Mouse (Mus musculus) urinary bladder, adult 18-20 months (tissue): ENCODE results near the gene Gm9376.

Experiments
- DNase-seq, 2 experiments: peaks; one replicate each; pipeline ENCODE4 v3.0.0; 2022; ENCODE audit warnings: low spot score in 2 of 2, mixed read lengths in 2 of 2

Gene Gm9376

GRCm38 (mm10) chr14:118266660-118267059 is at the start of gene Gm9376:
Gene Gm9376, plus strand, starts transcription at chr14:118266960.
- DNase-seq, result no peak

DNA sequence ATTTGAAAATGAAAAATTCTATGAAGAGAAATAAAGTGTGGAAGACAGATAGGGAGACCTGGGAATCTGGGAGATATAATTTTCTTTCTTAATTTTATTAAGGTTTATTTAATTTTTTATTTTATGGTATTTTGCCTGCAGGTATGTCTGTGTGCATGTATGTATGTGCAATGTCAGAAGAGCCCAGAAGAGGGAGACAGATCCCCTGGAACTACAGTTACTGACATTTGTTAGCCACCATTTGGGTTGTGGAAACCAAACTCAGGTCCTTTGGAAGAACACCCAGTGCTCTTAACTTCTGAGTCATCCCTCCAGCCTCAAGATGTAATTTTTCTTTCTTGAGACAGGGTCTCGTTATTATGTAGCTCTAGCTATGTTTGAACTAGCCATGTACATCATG is 45.9 kb upstream of the Gm9376 start:
- DNase-seq, result no peak

DNA sequence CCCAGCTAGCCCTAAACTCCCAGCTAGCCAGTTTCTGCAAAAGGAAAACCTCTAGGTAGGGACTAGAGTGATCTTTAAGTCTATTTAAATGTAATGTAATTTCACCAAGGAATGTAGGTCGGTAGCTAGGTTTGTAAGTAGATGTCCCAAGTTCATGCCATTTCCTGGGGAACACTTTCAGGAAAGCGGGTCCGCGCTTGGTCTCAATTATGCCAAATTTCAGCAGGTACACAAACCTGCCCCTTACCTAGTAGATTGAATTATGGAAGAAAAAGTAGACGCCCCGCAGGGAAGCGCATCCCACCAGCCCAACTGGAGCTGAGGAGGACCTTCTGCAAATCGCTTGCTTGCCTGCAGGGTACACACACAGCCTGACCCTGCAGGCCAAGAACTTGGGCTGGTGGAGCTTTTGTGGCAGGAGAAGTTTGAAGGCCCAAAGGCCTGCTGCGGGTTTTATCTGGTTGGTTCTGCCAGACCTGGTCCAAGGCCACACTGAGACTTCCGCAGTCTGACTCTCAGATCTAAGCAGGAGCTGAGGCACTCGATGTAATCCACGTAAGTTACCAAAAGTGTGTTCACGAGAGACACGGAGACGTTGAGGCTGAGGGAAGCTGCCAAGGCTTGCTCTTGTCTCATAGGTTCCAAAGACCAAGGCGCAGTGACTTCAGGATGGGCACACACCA is 41.6 kb upstream of the Gm9376 start:
- DNase-seq, result no peak

DNA sequence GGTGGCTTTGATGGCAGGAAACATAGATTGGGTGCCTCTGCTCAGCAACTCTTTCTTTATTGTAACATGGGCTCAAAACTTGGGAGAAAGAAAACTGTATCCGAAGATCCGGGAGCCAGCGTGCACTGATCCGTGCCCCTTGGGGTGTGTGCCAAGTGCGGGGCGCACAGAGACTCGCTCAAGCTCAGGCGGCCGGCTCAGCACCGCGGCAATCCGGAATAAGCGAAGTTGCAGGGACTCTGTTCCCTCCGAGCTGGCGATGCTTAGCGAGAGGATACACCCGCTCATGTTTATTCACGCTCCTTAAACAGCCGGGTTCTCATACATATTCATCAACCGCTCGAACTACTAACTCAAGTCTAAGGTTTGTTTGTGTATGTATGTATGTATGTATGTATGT is 40.8 kb upstream of the Gm9376 start:
- no peak for DNase-seq

- DNase-seq, result no peak
Observed at GRCm38 (mm10) chr14:118226471-118227155, 40.1 kb upstream of the Gm9376 start.

DNA sequence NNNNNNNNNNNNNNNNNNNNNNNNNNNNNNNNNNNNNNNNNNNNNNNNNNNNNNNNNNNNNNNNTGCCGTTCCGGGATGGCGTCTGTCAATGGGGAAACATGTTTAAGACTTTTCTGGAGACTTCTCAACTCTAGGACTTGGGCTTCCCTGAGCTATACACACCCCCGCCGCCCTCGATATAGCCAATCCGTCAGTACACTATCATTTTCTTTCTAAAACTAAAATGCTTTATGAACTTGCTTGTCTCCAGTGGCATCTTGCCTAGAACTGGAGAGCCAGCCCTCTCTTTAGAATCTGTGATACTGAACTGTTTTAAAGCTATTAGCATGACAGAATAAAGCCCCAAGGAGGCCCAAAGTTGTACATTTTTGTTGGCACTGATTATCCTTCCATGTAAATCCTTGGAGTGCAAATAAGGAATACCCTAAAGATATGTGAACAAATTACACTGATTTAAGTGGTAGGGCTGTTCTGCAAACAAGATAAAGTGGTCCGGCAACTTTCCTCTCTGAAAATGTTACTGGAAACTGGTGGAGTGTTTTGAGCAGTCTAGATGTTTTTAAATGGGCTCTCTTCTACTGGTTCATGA is 34.3 kb upstream of the Gm9376 start:
- DNase-seq, result no peak

DNA sequence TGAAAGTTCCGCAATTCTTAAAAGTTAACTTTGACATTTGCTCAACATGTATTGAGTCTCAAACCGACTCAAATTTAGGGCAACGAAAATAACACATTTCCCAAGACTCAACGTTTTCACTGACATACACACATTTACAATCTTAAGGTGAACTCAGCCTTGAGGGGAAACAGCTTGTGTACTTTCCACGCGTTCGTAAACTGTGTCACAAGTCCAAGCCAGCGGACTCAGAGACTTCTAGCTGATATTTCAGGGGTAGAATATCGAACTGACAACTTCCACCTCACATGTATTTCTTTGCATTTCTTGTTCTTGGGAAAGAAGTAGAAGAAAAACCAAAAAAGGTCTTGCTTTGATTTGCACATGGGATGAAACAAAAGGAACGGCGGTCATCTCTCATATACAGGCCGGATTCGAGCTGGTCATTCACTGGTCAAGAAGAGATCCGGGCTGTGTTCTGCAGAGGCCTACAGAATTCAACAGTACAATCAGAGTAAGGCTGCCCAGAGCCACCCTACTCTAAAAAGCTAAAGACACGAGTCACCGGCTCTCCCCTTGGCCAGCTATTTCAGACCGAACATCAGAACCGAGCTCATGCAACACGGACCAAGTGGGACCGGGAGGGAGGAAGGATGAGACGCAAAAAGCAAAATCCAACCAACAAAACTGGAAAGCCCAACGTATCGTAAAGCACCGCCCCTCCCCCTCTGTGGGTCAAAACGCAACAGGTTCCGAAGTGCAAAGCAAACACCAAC is 32.8 kb upstream of the Gm9376 start:
- no peak for DNase-seq

DNA sequence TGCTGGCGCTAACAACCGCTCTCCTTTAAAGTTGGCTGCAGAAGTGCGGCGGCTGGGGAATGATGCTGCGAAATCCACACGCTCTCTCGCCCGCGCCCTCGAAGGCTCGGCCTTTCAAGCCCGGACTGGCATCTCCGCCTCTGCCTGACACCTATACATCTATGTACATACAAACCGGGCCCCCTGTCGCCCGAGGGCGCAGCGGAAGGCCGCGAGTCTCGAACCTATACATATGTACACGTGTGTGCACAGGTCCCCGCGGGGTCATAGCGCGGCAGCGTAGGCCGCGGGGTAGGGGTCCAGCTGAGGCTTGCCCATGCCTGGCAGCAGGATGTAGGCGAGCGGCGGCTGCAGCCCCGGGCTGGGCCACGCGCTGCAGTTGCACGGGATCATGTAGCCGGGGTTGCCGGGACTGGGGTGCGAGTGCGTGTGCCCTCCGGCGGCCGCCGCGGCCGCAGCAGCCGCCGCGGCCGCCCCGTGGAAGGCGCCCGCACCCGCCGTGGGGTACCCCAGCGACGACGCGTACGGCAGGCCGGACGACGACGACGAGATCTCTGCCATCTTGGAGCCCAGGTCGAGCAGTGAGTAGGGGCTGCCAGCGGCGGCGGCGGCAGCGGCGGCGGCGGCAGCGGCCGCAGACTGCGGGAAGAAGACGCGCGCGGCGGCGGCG is 32.1 kb upstream of the Gm9376 start:
- DNase-seq, result no peak

- DNase-seq, result no peak
Observed at GRCm38 (mm10) chr14:118235361-118235972, 31.3 kb upstream of the Gm9376 start.

- DNase-seq, result peak in 1 of 2 experiments; percentile 61
Observed at GRCm38 (mm10) chr14:118235973-118236885, 30.5 kb upstream of the Gm9376 start.

DNA sequence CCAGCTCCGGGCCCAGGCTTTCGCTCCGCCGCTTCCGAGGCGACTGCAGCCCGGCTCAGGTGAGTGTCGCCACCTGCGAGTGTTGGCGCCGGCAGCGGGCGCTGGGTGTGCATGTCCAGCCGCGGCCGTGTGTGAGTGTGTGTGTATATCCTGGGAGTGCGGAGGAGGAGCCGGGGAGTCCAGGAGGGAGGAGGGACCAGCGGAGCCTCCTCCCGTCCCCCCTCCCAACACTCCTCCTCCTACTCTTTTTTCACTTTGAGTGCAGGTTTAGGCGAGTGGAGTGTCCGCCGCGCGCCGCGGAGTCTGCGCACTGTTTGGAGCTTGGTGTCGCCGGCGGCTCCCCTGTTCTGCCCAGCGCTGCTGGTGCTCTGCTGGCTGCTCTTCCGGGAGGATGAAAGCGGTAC is 29.9 kb upstream of the Gm9376 start, which contains the start of gene Sox21:
TSS of gene Sox21 (minus strand) at position 145 of the 404 bp plus-strand sequence.
- peak in 1 of 2 experiments; percentile 47 for DNase-seq

GRCm38 (mm10) chr14:118237786-118238185 is 29.0 kb upstream of the Gm9376 start:
- DNase-seq, result no peak

DNA sequence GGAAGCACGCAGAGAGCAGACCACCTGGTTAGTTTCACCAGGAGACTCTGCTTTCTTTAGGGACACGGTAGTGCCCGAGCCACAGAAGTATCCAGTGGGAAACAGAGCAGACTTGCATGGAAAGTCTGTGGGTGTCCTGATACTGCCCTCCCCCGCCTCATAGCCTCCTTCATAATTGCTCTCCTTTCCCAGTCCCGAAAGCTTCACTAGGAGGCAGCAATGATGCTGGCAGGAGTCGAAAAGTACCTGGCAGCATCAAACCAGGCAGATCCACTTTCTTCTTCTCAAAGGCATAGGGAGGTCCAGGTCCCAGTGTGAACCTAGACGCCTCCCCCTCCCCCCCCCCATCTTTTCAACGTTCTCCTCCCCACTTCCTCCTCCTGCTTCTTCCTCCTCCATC is 27.4 kb upstream of the Gm9376 start:
- no peak for DNase-seq

- no peak for DNase-seq
Observed at GRCm38 (mm10) chr14:118241416-118241815, 25.3 kb upstream of the Gm9376 start.

GRCm38 (mm10) chr14:118253381-118253780 is 13.4 kb upstream of the Gm9376 start:
- no peak for DNase-seq

DNA sequence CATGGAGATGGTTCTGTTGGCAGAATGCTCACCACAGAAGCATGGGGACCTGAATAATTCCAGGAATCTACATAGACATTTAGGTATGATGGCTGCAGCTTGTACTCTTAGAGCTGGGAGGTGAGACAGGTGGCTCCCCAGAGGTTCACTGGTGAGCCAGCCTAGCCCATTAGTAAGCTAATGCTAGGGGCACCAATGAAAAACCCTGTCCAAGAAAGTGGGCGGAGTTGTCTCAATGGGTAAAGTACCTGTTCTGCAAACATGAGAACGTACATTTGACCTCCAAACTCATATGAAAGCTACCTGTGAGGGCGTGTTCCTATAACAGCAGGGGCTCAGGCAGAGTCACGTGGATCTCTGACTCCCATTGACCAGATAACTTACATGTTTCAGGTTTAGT is 2.1 kb downstream of the Gm9376 start:
- DNase-seq, result no peak

DNA sequence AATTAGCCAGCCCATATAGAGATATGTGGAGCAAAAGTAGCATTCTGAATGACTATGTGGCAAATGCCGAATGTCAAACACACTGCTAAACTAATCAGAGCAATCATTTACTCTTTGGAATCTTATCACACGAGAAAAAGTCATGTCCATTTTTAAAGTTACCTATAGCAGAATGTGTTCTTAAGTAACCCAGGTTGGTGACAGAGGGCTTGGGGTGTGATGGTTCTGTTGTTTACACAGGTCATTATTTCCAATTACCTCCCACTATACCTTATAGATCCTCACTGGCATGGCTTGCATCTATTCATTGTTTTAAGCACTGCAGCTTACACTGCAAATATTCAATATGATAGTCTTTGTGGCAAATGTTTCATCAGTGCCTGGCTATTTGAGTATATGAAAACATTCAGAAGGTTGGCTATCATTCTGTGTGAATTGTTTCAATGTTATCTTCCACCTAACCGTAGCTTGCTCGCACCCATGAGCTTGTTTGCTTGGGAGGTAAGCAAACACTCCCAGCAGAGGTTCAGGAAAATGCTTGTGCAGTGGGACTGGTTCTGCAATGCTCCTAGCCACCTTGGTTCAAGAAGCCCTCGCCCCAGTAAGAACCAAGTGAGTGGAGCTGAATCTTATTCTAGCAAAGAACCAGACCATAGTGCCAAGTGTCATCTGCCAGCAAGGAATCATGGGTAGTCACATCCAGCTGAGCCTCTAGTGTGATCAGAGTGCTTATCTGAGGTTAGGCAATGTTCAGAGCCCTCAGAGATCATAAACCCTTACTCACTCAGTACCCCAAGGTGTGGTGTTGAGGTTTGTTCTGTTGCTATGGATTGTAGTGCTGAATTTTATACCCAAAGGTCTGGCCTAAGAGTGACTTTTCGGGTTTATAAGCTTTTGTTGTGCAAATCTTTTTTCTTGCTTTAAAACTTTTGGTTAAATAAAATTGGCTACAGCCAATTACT is 6.1 kb downstream of the Gm9376 start:
- DNase-seq, result no peak

GRCm38 (mm10) chr14:118277704-118278498 is 11.1 kb downstream of the Gm9376 start:
- DNase-seq, result no peak
